Mouse (Mus musculus): Measurements from ENCODE around the gene Aco1.

DNA sequence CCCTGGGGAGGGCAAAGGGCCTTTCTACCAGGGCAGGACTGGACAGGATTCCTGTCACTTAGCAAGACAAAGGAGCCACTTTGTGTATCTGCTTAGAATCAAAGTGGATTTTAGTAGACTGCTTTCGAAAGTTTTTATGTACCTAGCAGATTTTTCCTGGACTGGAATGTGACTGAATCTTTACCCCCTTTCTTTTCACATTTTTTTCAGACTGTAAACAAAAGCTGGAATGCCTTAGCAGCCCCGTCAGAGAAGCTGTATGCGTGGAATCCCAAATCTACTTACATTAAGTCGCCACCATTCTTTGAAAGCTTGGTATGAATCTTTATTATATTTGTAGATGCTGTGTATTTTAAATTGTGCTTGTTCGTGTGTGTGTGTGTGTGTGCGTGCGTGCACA, 45.1 kb downstream of the Aco1 start:
- TF ChIP-seq CTCF (IDR thresholded peaks at IDR 0.05; ENCODE audit: low read depth, low read length), result no peak
- TF ChIP-seq TAL1 (conservative IDR thresholded peaks at IDR 0.05; ENCODE audit: low read depth, low read length), result no peak
- TF ChIP-seq POLR2AphosphoS5 (IDR thresholded peaks at IDR 0.05; ENCODE audit: insufficient replicate concordance, low read depth, low read length), result no peak
- no peak for TF ChIP-seq GATA1 (IDR thresholded peaks at IDR 0.05; ENCODE audit: borderline replicate concordance, low read length)

All from G1E (cell line).